ENCODE assay signal across 26 mouse cellular contexts in the genomic region with DNA sequence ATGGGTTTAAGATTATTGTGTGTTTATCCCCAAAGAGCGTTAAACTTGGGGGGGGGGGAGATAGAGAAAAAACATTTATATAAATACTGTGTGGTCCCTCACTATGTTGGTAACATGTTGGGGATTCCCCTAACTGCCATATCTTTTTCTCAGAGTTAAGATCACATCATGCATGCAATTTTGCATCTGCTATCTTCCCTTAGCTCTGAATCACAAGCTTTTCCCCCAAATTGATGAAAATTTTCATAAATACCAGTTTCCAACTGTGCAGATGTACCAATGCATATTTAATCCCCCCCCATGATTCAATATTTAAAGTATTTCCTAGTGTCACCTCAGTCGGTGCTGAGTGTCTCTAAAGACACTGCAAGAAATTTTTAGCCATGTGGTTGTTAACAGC. TPM values are rescaled to one million over a fixed set of nuclear protein-coding genes. Genes with fewer than 3 reads are reported as not detected.
"Had no signal": no experiment of that assay in that cellular context is flagged by ENCODE, and none has a peak within 500 bp of the region (broad histone marks: within the 10 kb centered on the region; RNA-seq: fewer than 3 reads in every experiment).

No protein-coding gene starts in this region.

- H3K36me3 ChIP-seq: embryonic facial prominence, embryonic 10.5 days; embryonic facial prominence, embryonic 12.5 days; embryonic facial prominence, embryonic 13.5 days; embryonic facial prominence, embryonic 15.5 days; forebrain, embryonic 10.5 days; forebrain, embryonic 12.5 days; forebrain, embryonic 15.5 days had no signal

- H3K27ac ChIP-seq: embryonic facial prominence, embryonic 10.5 days; embryonic facial prominence, embryonic 12.5 days; embryonic facial prominence, embryonic 13.5 days; embryonic facial prominence, embryonic 15.5 days; forebrain, embryonic 10.5 days; forebrain, embryonic 12.5 days; forebrain, embryonic 13.5 days; forebrain, embryonic 15.5 days; gastrocnemius, adult 2 months; heart, adult 2 months had no signal

- H3K9me3 ChIP-seq: embryonic facial prominence, embryonic 10.5 days; embryonic facial prominence, embryonic 12.5 days; embryonic facial prominence, embryonic 13.5 days; embryonic facial prominence, embryonic 15.5 days; forebrain, embryonic 10.5 days; forebrain, embryonic 12.5 days; forebrain, embryonic 13.5 days; forebrain, embryonic 15.5 days had no signal

- H3K27me3 ChIP-seq: embryonic facial prominence, embryonic 12.5 days; embryonic facial prominence, embryonic 13.5 days; embryonic facial prominence, embryonic 15.5 days; forebrain, embryonic 12.5 days; forebrain, embryonic 13.5 days; forebrain, embryonic 15.5 days had no signal

- H3K4me2 ChIP-seq: embryonic facial prominence, embryonic 12.5 days; embryonic facial prominence, embryonic 13.5 days; embryonic facial prominence, embryonic 15.5 days; forebrain, embryonic 12.5 days; forebrain, embryonic 13.5 days; forebrain, embryonic 15.5 days had no signal

- H3K4me3 ChIP-seq: embryonic facial prominence, embryonic 10.5 days; embryonic facial prominence, embryonic 12.5 days; embryonic facial prominence, embryonic 13.5 days; embryonic facial prominence, embryonic 15.5 days; erythroblast, embryonic 14.5 days; forebrain, embryonic 10.5 days; forebrain, embryonic 12.5 days; forebrain, embryonic 13.5 days; forebrain, embryonic 15.5 days; gastrocnemius, adult 2 months; heart, adult 2 months had no signal

- H3K4me1 ChIP-seq: embryonic facial prominence, embryonic 10.5 days; embryonic facial prominence, embryonic 12.5 days; embryonic facial prominence, embryonic 13.5 days; embryonic facial prominence, embryonic 15.5 days; forebrain, embryonic 10.5 days; forebrain, embryonic 12.5 days; forebrain, embryonic 13.5 days; forebrain, embryonic 15.5 days had no signal

- DNase-seq: cerebellum, adult 8-10 months; cerebellum, adult 9-10 months; cerebellum, adult 9-11 months; cerebellum, postnatal 10 days; cerebellum, postnatal 14 days; cerebellum, postnatal 25 days; cerebellum, postnatal 36 days; embryo, embryonic 11 days; forebrain, postnatal 0 days; gastrocnemius, adult 2 months; gastrocnemius, postnatal 10 days; gastrocnemius, postnatal 14 days; gastrocnemius, postnatal 25 days; heart, adult 11 months; heart, adult 18-20 months; heart, adult 2 months had no signal

- H3K9ac ChIP-seq: embryonic facial prominence, embryonic 12.5 days; embryonic facial prominence, embryonic 13.5 days; embryonic facial prominence, embryonic 15.5 days; forebrain, embryonic 12.5 days; forebrain, embryonic 13.5 days; forebrain, embryonic 15.5 days; forebrain, postnatal 0 days had no signal

RNA-seq across cellular contexts. Expression of a gene that starts 11.8 kb away (rescaled TPM):
- polyA plus RNA-seq: embryonic facial prominence, embryonic 11.5 days; erythroblast, embryonic 14.5 days; forebrain, embryonic 10.5 days had no signal
